Mouse (Mus musculus) CH12.LX (cell line): ENCODE measurements at regions not wholly inside any gene's neighbourhood (a gene's known extent, or its start where the extent isn't known, plus 50 kb on each side); places are given as distances from the start of the nearest gene placed in this dataset.

ENCODE experiments used
- DNase-seq: peaks from one replicate; pipeline ENCODE4 v3.0.0-alpha.2; 2013; ENCODE audit errors: extremely low read depth
- H3K27ac ChIP-seq: 2 replicates; pipeline ENCODE4 v1.5.1; 2012; ENCODE audit warnings: low read depth, mild to moderate bottlenecking, control low read depth, moderate library complexity; ENCODE audit not compliant: insufficient read depth
- H3K27me3 ChIP-seq: replicated peaks from 2 replicates; pipeline ENCODE3; 2012; ENCODE audit warnings: inconsistent platforms
- H3K36me3 ChIP-seq, 2 experiments: replicated peaks in 1 of 2; 2 replicates each; pipeline versions ENCODE3 to v1.6.1; 2012; ENCODE audit warnings: inconsistent platforms in 1 of 2, low read length in 1 of 2, mild to moderate bottlenecking in 1 of 2, mixed read lengths in 1 of 2, moderate library complexity in 1 of 2; ENCODE audit not compliant: control insufficient read depth in 1 of 2, insufficient read depth in 1 of 2
- H3K4me1 ChIP-seq, 2 experiments: 2 replicates each; pipeline ENCODE4 v1.6.1; 2012; ENCODE audit warnings: inconsistent platforms in 1 of 2, moderate library complexity in 1 of 2; ENCODE audit not compliant: insufficient read depth in 2 of 2, control insufficient read depth in 1 of 2
- H3K4me2 ChIP-seq: 2 replicates; pipeline ENCODE4 v1.6.1; 2012; ENCODE audit warnings: low read depth, mild to moderate bottlenecking, control low read depth; ENCODE audit not compliant: poor library complexity, insufficient read depth, severe bottlenecking
- H3K4me3 ChIP-seq, 3 experiments: fragments of 150-350 bp in 1 of 3; sonication (generic) in 1 of 3; replicated peaks in 1 of 3; 2 replicates each; pipeline versions ENCODE3 to v1.5.1; 2011 to 2012; ENCODE audit warnings: low read depth in 2 of 3, low read length in 2 of 3, mild to moderate bottlenecking in 2 of 3, moderate library complexity in 2 of 3, control low read depth in 1 of 3, improper control_type of control experiment in 1 of 3, inconsistent platforms in 1 of 3, mixed read lengths in 1 of 3; ENCODE audit not compliant: poor library complexity in 1 of 3
- H3K79me2 ChIP-seq: replicated peaks from 2 replicates; pipeline ENCODE4 v1.6.1; 2012; ENCODE audit warnings: mild to moderate bottlenecking, moderate library complexity; ENCODE audit not compliant: control insufficient read depth, poor library complexity, insufficient read depth, severe bottlenecking; ENCODE audit errors: extremely low read depth
- H3K9ac ChIP-seq: 2 replicates; pipeline ENCODE4 v1.6.1; 2012; ENCODE audit warnings: low read depth, mild to moderate bottlenecking, control low read depth, moderate library complexity; ENCODE audit not compliant: insufficient read depth
- H3K9me3 ChIP-seq: replicated peaks from 2 replicates; pipeline ENCODE3; 2012; ENCODE audit warnings: low read length, inconsistent platforms, mixed read lengths
- ELF1 ChIP-seq: IDR thresholded peaks from 2 replicates; pipeline ENCODE4 v1.6.1; 2014; ENCODE audit warnings: low read depth, mild to moderate bottlenecking, inconsistent platforms, low read length, improper control_type of control experiment
- PAX5 ChIP-seq: IDR thresholded peaks from 2 replicates; pipeline ENCODE4 v1.6.1; 2012; ENCODE audit warnings: low read length, inconsistent platforms, mixed read lengths
- SIN3A ChIP-seq: IDR thresholded peaks from 2 replicates; pipeline ENCODE4 v1.6.1; 2012; ENCODE audit warnings: low read length, improper control_type of control experiment, inconsistent platforms
- dilution Hi-C: fragments of 300-500 bp; cut with MboI; formaldehyde crosslinking; loops from 2 replicates; pipeline ENCODE4 v1.14.3; 2020; ENCODE audit warnings: low sequenced_read_pairs; ENCODE audit not compliant: extremely low pct_unique_long_range_greater_than_20kb, extremely low pct_ligation_motif_present
- in situ Hi-C: fragments of 300-500 bp; cut with MboI; formaldehyde crosslinking; loops from 3 replicates; pipeline ENCODE4 v1.14.3; 2019; ENCODE audit warnings: low sequenced_read_pairs, low pct_ligation_motif_present, low pct_unique_long_range_greater_than_20kb, mixed read lengths

GRCm38 (mm10) chr17:83898531-83898930 is 50.8 kb upstream of the Haao start:
- peaks cover 9 to 21% of the 10 kb centered on the region in 2 experiments for H3K4me1 ChIP-seq
- no peak overlapping the region for H3K4me3 ChIP-seq
- no peaks in the 10 kb centered on the region for H3K79me2 ChIP-seq
- peaks cover 4% of the 10 kb centered on the region for H3K27me3 ChIP-seq
- in situ Hi-C loops = no loop called here
- TF ChIP-seq SIN3A = no peak
- TF ChIP-seq ELF1 = no peak
- no peak for TF ChIP-seq PAX5
- DNase-seq = no peak
- H3K4me2 ChIP-seq = no peak overlapping the region
- no peak overlapping the region for H3K9ac ChIP-seq
- no peaks in the 10 kb centered on the region for H3K36me3 ChIP-seq
- no peaks in the 10 kb centered on the region for H3K9me3 ChIP-seq
- no peak overlapping the region for H3K27ac ChIP-seq
- dilution Hi-C loops = no loop called here
